Comparison of ENCODE assay signal across 10 mouse cellular contexts in the genomic region with DNA sequence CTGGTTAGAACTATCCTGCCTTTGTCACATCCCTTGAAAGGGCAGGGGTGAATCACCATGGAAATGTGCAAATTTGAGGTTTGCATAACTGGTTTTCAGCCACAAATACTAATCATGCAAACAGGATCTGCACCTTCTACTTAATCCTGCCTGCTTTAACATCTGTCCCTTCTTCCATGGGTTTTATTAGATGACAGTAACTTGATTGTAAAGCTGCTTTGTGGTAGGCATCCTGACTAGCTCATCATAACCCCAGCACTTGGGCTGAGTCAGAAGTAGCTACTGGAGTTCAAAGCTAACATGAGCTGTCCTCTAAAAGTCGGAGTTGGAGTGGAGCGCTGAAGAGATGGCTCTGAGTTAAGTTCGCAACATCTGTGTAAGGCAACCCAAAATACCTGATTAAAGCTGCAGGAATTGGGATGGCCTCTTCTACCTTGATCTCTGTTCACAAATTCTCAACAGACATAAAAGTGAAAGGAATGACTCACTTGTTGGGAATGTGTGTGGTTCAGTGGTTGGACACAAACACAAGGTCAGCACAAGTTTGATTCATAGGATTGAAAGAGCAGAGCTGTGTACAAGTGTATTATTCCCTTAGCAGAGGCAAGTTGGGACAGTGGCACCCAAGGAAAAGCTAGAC. TPM values are rescaled to one million over a fixed set of nuclear protein-coding genes. Genes with fewer than 3 reads are reported as not detected.
DNase-seq lines count a peak whose midpoint lies in the region; ATAC-seq and TF ChIP-seq lines count a peak whose summit lies in the region.
"Had no signal": no experiment of that assay in that cellular context is flagged by ENCODE, and none has a peak within 500 bp of the region (broad histone marks: within the 10 kb centered on the region; RNA-seq: fewer than 3 reads in every experiment).

No protein-coding gene starts in this region.

- 0 out of 2 replicates have a peak overlapping the region, but pooled peaks have one; percentile 4 for H3K4me2 ChIP-seq in stomach, embryonic 16.5 days (ENCODE audit: low read depth, low read length)
- H3K4me2 ChIP-seq: neural tube, embryonic 13.5 days had no signal

- peak overlapping the region; percentile 97 for H3K4me3 ChIP-seq in gastrocnemius, adult 2 months
- H3K4me3 ChIP-seq in spleen, adult 2 months (ENCODE audit: extremely low read depth, insufficient read depth, insufficient read length), result no peak overlapping the region
- H3K4me3 ChIP-seq in stomach, embryonic 16.5 days (replicated peaks; ENCODE audit: low read length), result no peak overlapping the region
- H3K4me3 ChIP-seq: limb, embryonic 10.5 days; neural tube, embryonic 13.5 days had no signal

- TF ChIP-seq CTCF in gastrocnemius, adult 2 months (IDR thresholded peaks at IDR 0.05), result no peak
- TF ChIP-seq CTCF in spleen, adult 2 months (IDR thresholded peaks at IDR 0.05; ENCODE audit: extremely low read depth, insufficient read depth, insufficient read length, insufficient replicate concordance), result no peak

- intact Hi-C loops in gastrocnemius, adult 2 months (cut with DNase I), result no loop called here
- intact Hi-C loops in gastrocnemius, postnatal 14 days (cut with DNase I; ENCODE audit: low total_unique reads), result no loop called here

- DNase-seq in gastrocnemius, adult 2 months, result no peak
- no peak for DNase-seq in gastrocnemius, postnatal 14 days
- DNase-seq in spleen, adult 2 months (ENCODE audit: low read depth in 1 of 2, low spot score in 2 of 2), result no peak
- DNase-seq in spleen, adult 12 weeks (ENCODE audit: low spot score), result no peak
- peak; percentile 72 for DNase-seq in induced T-regulatory cell, adult 2 months (ENCODE audit: low read depth)
- no peak for DNase-seq in layer of hippocampus, adult 8-10 months (ENCODE audit: low spot score in 2 of 2)
- no peak for DNase-seq in ovary, postnatal 14 days (ENCODE audit: low spot score)

- no peaks in the 10 kb centered on the region for H3K27me3 ChIP-seq in spleen, adult 2 months (ENCODE audit: control insufficient read depth, insufficient read depth, low read length)
- no peaks in the 10 kb centered on the region for H3K27me3 ChIP-seq in stomach, embryonic 16.5 days (ENCODE audit: control insufficient read depth, insufficient read depth, low read length)
- H3K27me3 ChIP-seq: neural tube, embryonic 13.5 days had no signal

- TF ChIP-seq POLR2A in spleen, adult 2 months (IDR thresholded peaks at IDR 0.05; ENCODE audit: low read depth, low read length), result no peak

- peaks cover 43% of the 10 kb centered on the region for H3K4me1 ChIP-seq in spleen, adult 2 months (ENCODE audit: control insufficient read depth, insufficient read depth, insufficient read length)
- H3K4me1 ChIP-seq in stomach, embryonic 16.5 days (ENCODE audit: control insufficient read depth, insufficient read depth, low read length), result peaks cover 68% of the 10 kb centered on the region

- peak overlapping the region; percentile 100 for H3K27ac ChIP-seq in gastrocnemius, adult 2 months
- H3K27ac ChIP-seq in spleen, adult 2 months (ENCODE audit: insufficient read depth, low read length), result peak overlapping the region; percentile 59
- H3K27ac ChIP-seq in stomach, embryonic 16.5 days (ENCODE audit: low read length), result peak overlapping the region; percentile 96
- H3K27ac ChIP-seq: limb, embryonic 10.5 days; neural tube, embryonic 13.5 days had no signal

- no peak for ATAC-seq in stomach, embryonic 16.5 days (ENCODE audit: insufficient read depth, low FRiP score)

- H3K9me3 ChIP-seq in stomach, embryonic 16.5 days (replicated peaks; ENCODE audit: control insufficient read depth, low read length), result no peaks in the 10 kb centered on the region
- H3K9me3 ChIP-seq: limb, embryonic 10.5 days; neural tube, embryonic 13.5 days had no signal

- H3K9ac ChIP-seq in stomach, embryonic 16.5 days (ENCODE audit: low read length), result no peak overlapping the region
- H3K9ac ChIP-seq: neural tube, embryonic 13.5 days had no signal

- WGBS in spleen, adult 2 months, result 75% methylated on average over 3 of the region's 3 CpGs
- 87% methylated on average over 3 of the region's 3 CpGs for WGBS in stomach, embryonic 16.5 days

- peaks cover 40% of the 10 kb centered on the region for H3K36me3 ChIP-seq in spleen, adult 2 months (ENCODE audit: control insufficient read depth, insufficient read depth, low read length)
- peaks cover 23% of the 10 kb centered on the region for H3K36me3 ChIP-seq in stomach, embryonic 16.5 days (ENCODE audit: control insufficient read depth, insufficient read depth, low read length)

RNA-seq across cellular contexts. Expression of gene Mcl1, which starts 5.5 kb away (rescaled TPM):
- 100 to 1,000 TPM; 110 to 123 TPM for total RNA-seq in gastrocnemius, adult 2 months (2021)
- 100 to 1,000 TPM in 1 of 2 experiments, 10 to 100 TPM in 1; 98.8 to 124 TPM for total RNA-seq in gastrocnemius, postnatal 14 days (2021)
- polyA plus RNA-seq in spleen, adult 2 months (2012; rRNA removed), result 169 and 276 TPM in 2 replicates
- polyA plus RNA-seq in stomach, embryonic 16.5 days (2015; fragmentation: Nextera tagmentation; extraction: Ambion mirVana), result 16.5 and 20.5 TPM in 2 replicates
- 10 to 100 TPM; 55.1 to 73.6 (median 61.1) TPM for total RNA-seq in layer of hippocampus, adult 8-10 months (2022)

RNA-seq across cellular contexts. Expression of gene Adamtsl4, which starts 23.6 kb away (rescaled TPM):
- total RNA-seq in gastrocnemius, adult 2 months (2021), result 10 to 100 TPM; 17.2 to 32.0 TPM
- total RNA-seq in gastrocnemius, postnatal 14 days (2021), result 10 to 100 TPM; 27.1 to 50.8 TPM
- 7.9 and 8.1 TPM in 2 replicates for polyA plus RNA-seq in spleen, adult 2 months (2012; rRNA removed)
- 13.3 and 20.5 TPM in 2 replicates for polyA plus RNA-seq in stomach, embryonic 16.5 days (2015; fragmentation: Nextera tagmentation; extraction: Ambion mirVana)
- 10 to 100 TPM in 2 of 4 experiments, 1 to 10 TPM in 2; 5.2 to 17.9 (median 10.4) TPM for total RNA-seq in layer of hippocampus, adult 8-10 months (2022)

RNA-seq across cellular contexts. Expression of gene Ensa, which starts 39.3 kb away (rescaled TPM):
- 100 to 1,000 TPM in 1 of 2 experiments, 10 to 100 TPM in 1; 97.2 to 102 TPM for total RNA-seq in gastrocnemius, adult 2 months (2021)
- 10 to 100 TPM; 78.4 to 79.8 TPM for total RNA-seq in gastrocnemius, postnatal 14 days (2021)
- polyA plus RNA-seq in spleen, adult 2 months (2012; rRNA removed), result 8.3 and 10.4 TPM in 2 replicates
- 70.3 and 73.0 TPM in 2 replicates for polyA plus RNA-seq in stomach, embryonic 16.5 days (2015; fragmentation: Nextera tagmentation; extraction: Ambion mirVana)
- 100 to 1,000 TPM; 286 to 320 (median 297) TPM for total RNA-seq in layer of hippocampus, adult 8-10 months (2022)
